Mouse (Mus musculus) liver, postnatal 0 days (tissue): ENCODE results near the gene Ackr4.

ENCODE experiments used
- CTCF ChIP-seq: sonication (generic); IDR thresholded peaks from 2 replicates; pipeline ENCODE4 v1.5.1; 2016; ENCODE audit warnings: antibody characterized with exemption, low read depth
- EP300 ChIP-seq: IDR thresholded peaks from 2 replicates; pipeline ENCODE4 v1.6.1; 2016; ENCODE audit warnings: antibody characterized with exemption, low read depth, mild to moderate bottlenecking

DNA sequence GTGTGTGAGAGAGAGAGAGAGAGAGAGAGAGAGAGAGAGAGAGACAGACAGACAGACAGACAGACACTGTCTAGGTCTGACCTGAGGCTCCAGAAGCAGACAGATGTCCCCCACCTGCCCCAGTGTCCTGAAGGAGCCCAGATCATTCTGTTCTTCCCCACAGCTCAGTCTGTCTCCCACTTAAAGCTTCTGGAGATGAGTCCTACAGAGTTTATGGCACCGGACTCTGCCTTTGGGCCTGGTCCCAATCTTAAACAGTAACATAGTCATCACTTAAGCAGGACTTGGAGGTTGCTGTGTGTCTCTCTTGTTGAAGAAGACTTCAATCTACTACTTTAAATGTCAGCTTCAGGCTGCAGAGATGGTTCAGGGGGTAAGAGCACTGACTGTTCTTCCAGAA, 48.0 kb downstream of the Ackr4 start:
- no peak for TF ChIP-seq CTCF
- no peak for TF ChIP-seq EP300
